Comparison of ENCODE assay signal across 10 mouse cellular contexts in genomic region chr7:139390926-139391325, GRCm38 (mm10). TPM values are rescaled to one million over a fixed set of nuclear protein-coding genes. Genes with fewer than 3 reads are reported as not detected.
A peak's percentile ranks its signal among the peaks of the same experiment; 100 is the strongest.
DNase-seq lines count a peak whose midpoint lies in the region; ATAC-seq and TF ChIP-seq lines count a peak whose summit lies in the region.
"Had no signal": no experiment of that assay in that cellular context is flagged by ENCODE, and none has a peak within 500 bp of the region (broad histone marks: within the 10 kb centered on the region; RNA-seq: fewer than 3 reads in every experiment).

No protein-coding gene starts in this region.

- H3K27me3 ChIP-seq in heart, embryonic 14.5 days (ENCODE audit: control insufficient read depth, insufficient read depth, low read length) = no peaks in the 10 kb centered on the region
- no peaks in the 10 kb centered on the region for H3K27me3 ChIP-seq in limb, embryonic 14.5 days (ENCODE audit: control insufficient read depth, insufficient read depth, low read length)

- H3K4me1 ChIP-seq in heart, embryonic 14.5 days (ENCODE audit: control insufficient read depth in 2 of 2, insufficient read depth in 2 of 2, low read length in 2 of 2) = peaks cover 25 to 54% of the 10 kb centered on the region in 2 experiments
- H3K4me1 ChIP-seq in limb, embryonic 14.5 days (ENCODE audit: control insufficient read depth, insufficient read depth, low read length) = peaks cover 37% of the 10 kb centered on the region

- peak overlapping the region; percentile 83 for H3K4me2 ChIP-seq in heart, embryonic 14.5 days (ENCODE audit: low read length)
- peak overlapping the region; percentile 58 for H3K4me2 ChIP-seq in limb, embryonic 14.5 days (replicated peaks; ENCODE audit: low read depth, low read length, severe bottlenecking)

- WGBS in heart, embryonic 14.5 days = 53% methylated on average over 9 of the region's 9 CpGs
- WGBS in limb, embryonic 14.5 days = 74% methylated on average over 9 of the region's 9 CpGs

- no peaks in the 10 kb centered on the region for H3K9me3 ChIP-seq in heart, embryonic 14.5 days (ENCODE audit: control insufficient read depth, low read length)
- H3K9me3 ChIP-seq in limb, embryonic 14.5 days (ENCODE audit: control insufficient read depth, low read length) = no peaks in the 10 kb centered on the region
- H3K9me3 ChIP-seq: liver, embryonic 15.5 days had no signal

- no peaks in the 10 kb centered on the region for H3K36me3 ChIP-seq in heart, embryonic 14.5 days (ENCODE audit: control insufficient read depth, insufficient read depth, low read length)
- H3K36me3 ChIP-seq in limb, embryonic 14.5 days (ENCODE audit: control insufficient read depth, insufficient read depth, low read length) = no peaks in the 10 kb centered on the region
- H3K36me3 ChIP-seq: liver, embryonic 15.5 days had no signal

- no peak for DNase-seq in heart, postnatal 25 days (ENCODE audit: low spot score)
- DNase-seq in right cerebral cortex, adult 18-20 months = peak; percentile 26
- no peak for DNase-seq in right cerebral cortex, postnatal 14 days
- no peak for DNase-seq in limb, embryonic 14.5 days (ENCODE audit: low spot score)
- DNase-seq in left cerebral cortex, adult 18-20 months (ENCODE audit: low spot score in 2 of 2) = no peak
- no peak for DNase-seq in layer of hippocampus, adult 11-12 months (ENCODE audit: low spot score)
- DNase-seq: kidney, postnatal 10 days had no signal

- no peak for ATAC-seq in heart, embryonic 14.5 days (ENCODE audit: insufficient number of reproducible peaks, insufficient read depth, low FRiP score, low read depth)
- ATAC-seq in limb, embryonic 14.5 days (ENCODE audit: low FRiP score, low read depth) = no peak
- ATAC-seq in erythroid progenitor cell, adult 5-6 weeks (replicated peaks; ENCODE audit: low FRiP score, poor library complexity, severe bottlenecking) = no peak

- no peak for TF ChIP-seq POLR2A in limb, embryonic 14.5 days (IDR thresholded peaks at IDR 0.05; ENCODE audit: borderline replicate concordance, extremely low read depth, insufficient read depth, insufficient read length)

- peak overlapping the region; percentile 82 to 96 for H3K4me3 ChIP-seq in heart, embryonic 14.5 days (ENCODE audit: control insufficient read depth in 1 of 2, insufficient read depth in 1 of 2, low read depth in 1 of 2, low read length in 2 of 2)
- peak overlapping the region; percentile 95 for H3K4me3 ChIP-seq in limb, embryonic 14.5 days (replicated peaks; ENCODE audit: low read length)
- H3K4me3 ChIP-seq: liver, embryonic 15.5 days had no signal

- H3K27ac ChIP-seq in heart, embryonic 14.5 days (replicated peaks in 1 of 2; ENCODE audit: control insufficient read depth in 1 of 2, insufficient read depth in 1 of 2, low read depth in 2 of 2, low read length in 2 of 2) = peak overlapping the region; percentile 54 to 87
- peak overlapping the region; percentile 16; the same call in 1 of the 2 replicates for H3K27ac ChIP-seq in limb, embryonic 14.5 days (replicated peaks; ENCODE audit: low read depth, low read length)
- H3K27ac ChIP-seq: liver, embryonic 15.5 days had no signal

- H3K9ac ChIP-seq in heart, embryonic 14.5 days (ENCODE audit: low read length) = peak overlapping the region; percentile 99
- peak overlapping the region; percentile 96; the same call in 1 of the 2 replicates for H3K9ac ChIP-seq in limb, embryonic 14.5 days (ENCODE audit: low read depth, low read length, severe bottlenecking)
- H3K9ac ChIP-seq: liver, embryonic 15.5 days had no signal

- intact Hi-C loops in heart, postnatal 25 days (cut with DNase I) = loop anchor here (1.0 to 5.0 kb wide), 3 partner anchors 41 to 85 kb away; no protein-coding TSS in a partner anchor

RNA-seq across cellular contexts. Expression of gene Inpp5a, which starts 2.0 kb away (rescaled TPM):
- 89.9 and 93.9 TPM in 2 replicates for polyA plus RNA-seq in heart, embryonic 14.5 days (2014; fragmentation: Nextera tagmentation; extraction: Ambion mirVana)
- total RNA-seq in heart, postnatal 25 days (2021) = 100 to 1,000 TPM; 292 to 306 TPM
- 29.0 and 29.9 TPM in 2 replicates for polyA plus RNA-seq in limb, embryonic 14.5 days (2012; rRNA removed)
- polyA plus RNA-seq in limb, embryonic 14.5 days (2014; fragmentation: Nextera tagmentation; extraction: Ambion mirVana) = 39.5 and 39.7 TPM in 2 replicates
- total RNA-seq in erythroid progenitor cell, adult 5-6 weeks (2015; ENCODE audit: low replicate concordance) = 17.7 and 20.1 TPM in 2 replicates
- 9.0 and 14.7 TPM in 2 replicates for total RNA-seq in erythroid progenitor cell, adult 5-6 weeks (2017; ENCODE audit: low replicate concordance)
- 10 to 100 TPM; 60.0 to 61.8 TPM for total RNA-seq in left cerebral cortex, adult 18-20 months (2021)

Comparison
In these comparisons a context has a peak if more than half of its experiments do, and no peak if none do; other contexts are left out.
1. RNA of gene Inpp5a, which starts 2.0 kb away (total RNA-seq): 292 to 306 TPM in heart, postnatal 25 days; 60.0 to 61.8 TPM in left cerebral cortex, adult 18-20 months and 9.0 to 20.1 TPM in erythroid progenitor cell, adult 5-6 weeks; every median in the first group is over 4 times any median in the second.